Mouse (Mus musculus) neural tube, embryonic 10.5 days (tissue): ENCODE measurements around the gene Prss33.

Experiments used
- DNase-seq: peaks from one replicate; pipeline ENCODE4 v3.0.0-alpha.2; 2017; ENCODE audit warnings: low spot score; ENCODE audit errors: extremely low spot score

Prss33 gene

GRCm38 (mm10) chr17:23828271-23829001, 7.4 kb downstream of the Prss33 start:
- peak; percentile 77 for DNase-seq

GRCm38 (mm10) chr17:23825591-23825990, 10.3 kb downstream of the Prss33 start:
- no peak for DNase-seq

GRCm38 (mm10) chr17:23823614-23824013, 12.2 kb downstream of the Prss33 start:
- DNase-seq, result no peak

- DNase-seq, result peak; percentile 12
Observed at GRCm38 (mm10) chr17:23823018-23823417, 12.8 kb downstream of the Prss33 start.

GRCm38 (mm10) chr17:23822094-23822493, 13.8 kb downstream of the Prss33 start:
- no peak for DNase-seq

GRCm38 (mm10) chr17:23820731-23821130, 15.1 kb downstream of the Prss33 start:
- no peak for DNase-seq

GRCm38 (mm10) chr17:23819235-23819634, 16.6 kb downstream of the Prss33 start:
- DNase-seq, result no peak

- DNase-seq, result peak; percentile 11
Observed at GRCm38 (mm10) chr17:23818579-23818978, 17.3 kb downstream of the Prss33 start.

- no peak for DNase-seq
Observed at GRCm38 (mm10) chr17:23815641-23816040, 20.2 kb downstream of the Prss33 start.

- no peak for DNase-seq
Observed at GRCm38 (mm10) chr17:23807918-23808317, 27.9 kb downstream of the Prss33 start.

- DNase-seq, result no peak
Observed at GRCm38 (mm10) chr17:23806867-23807266, 29.0 kb downstream of the Prss33 start.

- DNase-seq, result no peak
Observed at GRCm38 (mm10) chr17:23804426-23805085, 31.3 kb downstream of the Prss33 start.

- peak; percentile 91 for DNase-seq
Observed at GRCm38 (mm10) chr17:23803366-23804041, 32.4 kb downstream of the Prss33 start.

GRCm38 (mm10) chr17:23802746-23803365, 33.0 kb downstream of the Prss33 start:
- DNase-seq, result peak; percentile 93

- DNase-seq, result no peak
Observed at GRCm38 (mm10) chr17:23801627-23802026, 34.2 kb downstream of the Prss33 start.

- no peak for DNase-seq
Observed at GRCm38 (mm10) chr17:23797316-23797715, 38.5 kb downstream of the Prss33 start.

- no peak for DNase-seq
Observed at GRCm38 (mm10) chr17:23795323-23795722, 40.5 kb downstream of the Prss33 start.

GRCm38 (mm10) chr17:23791079-23791357, 44.8 kb downstream of the Prss33 start:
- DNase-seq, result no peak

- peak; percentile 83 for DNase-seq
Observed at GRCm38 (mm10) chr17:23790269-23791078, 45.4 kb downstream of the Prss33 start, which contains the start of gene Srrm2. Srrm2 (plus strand) TSS chr17:23790532.

- no peak for DNase-seq
Observed at GRCm38 (mm10) chr17:23789749-23790268, 46.0 kb downstream of the Prss33 start.

GRCm38 (mm10) chr17:23788973-23789372, 46.9 kb downstream of the Prss33 start:
- DNase-seq, result no peak
